Mouse (Mus musculus) spleen, adult 2 months (tissue): ENCODE results near the gene Zfyve28.

ENCODE experiments used
- CTCF ChIP-seq: fragments of 200-500 bp; IDR thresholded peaks from 2 replicates; pipeline ENCODE4 v1.5.1; 2011; ENCODE audit warnings: mild to moderate bottlenecking, inconsistent platforms; ENCODE audit not compliant: insufficient read depth, insufficient read length, insufficient replicate concordance; ENCODE audit errors: extremely low read depth
- POLR2A ChIP-seq: fragments of 200-500 bp; IDR thresholded peaks from 2 replicates; pipeline ENCODE4 v1.6.1; 2011; ENCODE audit warnings: low read depth, low read length, inconsistent platforms

DNA sequence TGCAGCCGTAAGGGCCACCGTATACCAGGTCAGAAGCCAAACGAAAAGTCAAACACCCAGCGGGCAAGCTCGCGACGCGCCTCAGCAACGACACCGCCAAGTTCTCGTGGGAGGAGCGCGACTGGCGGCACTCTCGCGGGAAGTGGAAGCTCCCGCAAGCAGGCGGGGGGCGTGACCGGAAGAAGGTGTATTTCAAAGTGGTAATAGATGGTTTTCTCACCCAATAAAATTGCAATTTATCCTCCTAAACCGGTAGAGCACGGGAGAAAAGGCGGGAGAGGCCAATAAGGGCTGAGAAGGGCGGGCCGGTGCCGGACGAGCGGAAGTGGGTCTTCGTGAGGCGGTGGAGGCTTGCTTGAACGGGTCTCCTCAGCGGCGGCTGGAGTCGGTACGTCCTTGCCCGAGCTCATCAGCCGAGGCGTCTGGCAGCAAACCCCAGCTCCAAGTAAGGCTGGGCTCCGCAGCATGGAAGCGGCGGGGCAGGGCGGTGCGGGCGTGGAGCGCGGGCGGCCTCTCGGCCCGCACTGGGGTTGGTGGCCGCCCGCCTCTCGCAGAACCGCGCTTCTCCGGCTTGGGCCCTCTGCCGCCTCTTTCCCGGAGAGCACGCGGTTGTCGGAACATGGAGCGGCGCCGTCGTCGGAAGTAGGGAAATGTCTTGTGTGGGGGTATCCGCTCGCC lies 48.0 kb upstream of the Zfyve28 start, which contains the start of gene Rnf4:
- TF ChIP-seq CTCF (no peak), POLR2A (peak; percentile 74)
